ENCODE assay signal across 9 mouse cellular contexts in genomic region chr11:110095858-110096257, GRCm38 (mm10). TPM values are rescaled to one million over a fixed set of nuclear protein-coding genes. Genes with fewer than 3 reads are reported as not detected.
DNase-seq lines count a peak whose midpoint lies in the region; ATAC-seq and TF ChIP-seq lines count a peak whose summit lies in the region.
"Had no signal": no experiment of that assay in that cellular context is flagged by ENCODE, and none has a peak within 500 bp of the region (broad histone marks: within the 10 kb centered on the region; RNA-seq: fewer than 3 reads in every experiment).

Gene Abca8a (minus strand): TSS chr11:110095978.

- peak; percentile 8 to 16 for DNase-seq in cerebellum, postnatal 10 days
- DNase-seq in cerebellum, postnatal 25 days: no peak
- DNase-seq in midbrain, postnatal 0 days (ENCODE audit: low spot score): peak; percentile 6
- no peak for DNase-seq in midbrain, embryonic 14.5 days
- DNase-seq in heart, postnatal 10 days: peak; percentile 47 to 52
- DNase-seq in skeletal muscle tissue, adult 2 months (ENCODE audit: low read depth, low spot score): peak; percentile 65
- DNase-seq in cerebellum, adult 11-12 months: no peak

- no peak for ATAC-seq in midbrain, postnatal 0 days (ENCODE audit: low FRiP score)
- no peak for ATAC-seq in midbrain, embryonic 14.5 days (ENCODE audit: low FRiP score, low TSS enrichment)
- ATAC-seq in midbrain, embryonic 16.5 days: no peak

- TF ChIP-seq CTCF in midbrain, postnatal 0 days (IDR thresholded peaks at IDR 0.05): no peak

- H3K36me3 ChIP-seq in midbrain, postnatal 0 days (ENCODE audit: insufficient read depth, low read length): no peaks in the 10 kb centered on the region
- H3K36me3 ChIP-seq in midbrain, embryonic 14.5 days (ENCODE audit: control insufficient read depth, insufficient read depth, low read length): no peaks in the 10 kb centered on the region
- H3K36me3 ChIP-seq in midbrain, embryonic 16.5 days (ENCODE audit: control insufficient read depth, insufficient read depth, low read length): no peaks in the 10 kb centered on the region

- H3K9ac ChIP-seq in midbrain, postnatal 0 days (replicated peaks; ENCODE audit: low read length, poor library complexity, severe bottlenecking): no peak within 1 kb of the TSS
- H3K9ac ChIP-seq in midbrain, embryonic 14.5 days (replicated peaks; ENCODE audit: low read length): no peak within 1 kb of the TSS
- no peak within 1 kb of the TSS for H3K9ac ChIP-seq in midbrain, embryonic 16.5 days (ENCODE audit: low read depth, low read length)

- H3K27ac ChIP-seq in midbrain, postnatal 0 days (ENCODE audit: low read depth, low read length): no peak within 1 kb of the TSS
- no peak within 1 kb of the TSS for H3K27ac ChIP-seq in midbrain, embryonic 14.5 days (replicated peaks; ENCODE audit: low read depth, low read length)
- no peak within 1 kb of the TSS for H3K27ac ChIP-seq in midbrain, embryonic 16.5 days (ENCODE audit: low read length)

- intact Hi-C loops in heart, postnatal 10 days (cut with DNase I): no loop called here

- no peaks in the 10 kb centered on the region for H3K4me1 ChIP-seq in midbrain, postnatal 0 days (ENCODE audit: insufficient read depth, low read length)
- no peaks in the 10 kb centered on the region for H3K4me1 ChIP-seq in midbrain, embryonic 14.5 days (ENCODE audit: control insufficient read depth, insufficient read depth, low read length)
- H3K4me1 ChIP-seq in midbrain, embryonic 16.5 days (ENCODE audit: control insufficient read depth, insufficient read depth, low read length): no peaks in the 10 kb centered on the region

- no peaks in the 10 kb centered on the region for H3K9me3 ChIP-seq in midbrain, postnatal 0 days (ENCODE audit: low read length)
- no peaks in the 10 kb centered on the region for H3K9me3 ChIP-seq in midbrain, embryonic 14.5 days (ENCODE audit: control insufficient read depth, low read length)
- H3K9me3 ChIP-seq in midbrain, embryonic 16.5 days (replicated peaks; ENCODE audit: control insufficient read depth, low read length, poor library complexity, severe bottlenecking): no peaks in the 10 kb centered on the region

- H3K27me3 ChIP-seq in midbrain, postnatal 0 days (ENCODE audit: insufficient read depth, low read length): no peaks in the 10 kb centered on the region
- no peaks in the 10 kb centered on the region for H3K27me3 ChIP-seq in midbrain, embryonic 14.5 days (ENCODE audit: control insufficient read depth, insufficient read depth, low read length)
- H3K27me3 ChIP-seq in midbrain, embryonic 16.5 days (ENCODE audit: control insufficient read depth, insufficient read depth, low read depth, low read length): no peaks in the 10 kb centered on the region

- no peak within 1 kb of the TSS for H3K4me2 ChIP-seq in midbrain, postnatal 0 days (ENCODE audit: low read depth, low read length, poor library complexity, severe bottlenecking)
- H3K4me2 ChIP-seq in midbrain, embryonic 14.5 days (ENCODE audit: low read length): no peak within 1 kb of the TSS
- no peak within 1 kb of the TSS for H3K4me2 ChIP-seq in midbrain, embryonic 16.5 days (ENCODE audit: low read length)

- no peak within 1 kb of the TSS for H3K4me3 ChIP-seq in midbrain, postnatal 0 days (ENCODE audit: low read depth, low read length)
- no peak within 1 kb of the TSS for H3K4me3 ChIP-seq in midbrain, embryonic 14.5 days (replicated peaks; ENCODE audit: low read depth, low read length)
- no peak within 1 kb of the TSS for H3K4me3 ChIP-seq in midbrain, embryonic 16.5 days (ENCODE audit: low read depth, low read length)

- WGBS in midbrain, postnatal 0 days: 80% methylated on average over 5 of the region's 5 CpGs
- 86% methylated on average over 5 of the region's 5 CpGs for WGBS in midbrain, embryonic 14.5 days
- WGBS in midbrain, embryonic 16.5 days: 81% methylated on average over 5 of the region's 5 CpGs

RNA-seq across cellular contexts. Expression of gene Abca8a, which starts in this region (rescaled TPM):
- total RNA-seq in midbrain, postnatal 0 days (2014; rRNA removed): 0.71 and 8.3 TPM in 2 replicates
- 0.37 and 0.39 TPM in 2 replicates for polyA plus RNA-seq in midbrain, postnatal 0 days (2015; fragmentation: Nextera tagmentation; extraction: Ambion mirVana)
- 0.04 and 0.32 TPM in 2 replicates for polyA plus RNA-seq in midbrain, embryonic 14.5 days (2014; fragmentation: Nextera tagmentation; extraction: Ambion mirVana)
- 10 to 100 TPM; 47.2 to 48.5 TPM for total RNA-seq in heart, postnatal 10 days (2021)
- polyA plus RNA-seq in midbrain, embryonic 16.5 days (2015; fragmentation: Nextera tagmentation; extraction: Ambion mirVana): 0.32 and 0.35 TPM in 2 replicates
- total RNA-seq: megakaryocyte progenitor cell, adult 5-6 weeks had no signal

Comparison
In these comparisons a context has a peak if more than half of its experiments do, and no peak if none do; other contexts are left out.
1. DNase-seq: peak in cerebellum, postnatal 10 days (2 of 2), midbrain, postnatal 0 days (single experiment), heart, postnatal 10 days (2 of 2) and skeletal muscle tissue, adult 2 months (single experiment); none in cerebellum, postnatal 25 days (0 of 2), midbrain, embryonic 14.5 days (single experiment) and cerebellum, adult 11-12 months (single experiment).